Mouse (Mus musculus) skeletal muscle tissue, postnatal 0 days (tissue): Measurements from ENCODE around the gene Acaca. TPM values are rescaled to one million over a fixed set of nuclear protein-coding genes. Genes with fewer than 3 reads are reported as not detected.

Experiments
- polyA plus RNA-seq: library from polyadenylated mRNA; unstranded; fragments of >200 nt; fragmentation: Nextera tagmentation; extraction: Ambion mirVana; gene quantifications from 2 replicates; pipeline ENCODE4 v1.2.1, GENCODE M21; 2015

Gene Acaca
- 3.1 and 3.4 TPM in 2 replicates for polyA plus RNA-seq

GRCm38 (mm10) chr11:84128943-84129798 lies at the start of gene Acaca, which contains the start of gene Tada2a:
TSS of gene Acaca (plus strand) at chr11:84129672.
TSS of gene Tada2a (minus strand) at chr11:84129600.

GRCm38 (mm10) chr11:84167046-84167526 lies 37.6 kb downstream of the Acaca start, which contains the start of gene Gm11437:
TSS of gene Gm11437 (minus strand) at chr11:84167476.

Other genes with a start within 250 kb of the Acaca start
- 15.1 and 16.5 TPM in 2 replicates for gene Ddx52, start 187.6 kb upstream of the Acaca start, polyA plus RNA-seq
- 9.1 and 10.6 TPM in 2 replicates for gene Synrg, start 165.2 kb upstream of the Acaca start, polyA plus RNA-seq
- 2.6 and 5.8 TPM in 2 replicates for gene Dusp14, start 60.4 kb upstream of the Acaca start, polyA plus RNA-seq
- 10.1 and 11.3 TPM in 2 replicates for gene Tada2a, start 72 bp upstream of the Acaca start, polyA plus RNA-seq
- not detected in 2 replicates for gene Gm11437, start 37.8 kb downstream of the Acaca start, polyA plus RNA-seq